Comparison of ENCODE assay signal across 9 mouse cellular contexts in genomic region chr17:6097884-6098283, GRCm38 (mm10). TPM values are rescaled to one million over a fixed set of nuclear protein-coding genes. Genes with fewer than 3 reads are reported as not detected.
DNase-seq lines count a peak whose midpoint lies in the region; ATAC-seq and TF ChIP-seq lines count a peak whose summit lies in the region.
"Had no signal": no experiment of that assay in that cellular context is flagged by ENCODE, and none has a peak within 500 bp of the region (broad histone marks: within the 10 kb centered on the region; RNA-seq: fewer than 3 reads in every experiment).

No protein-coding gene starts in this region.

- no peak overlapping the region for H3K4me3 ChIP-seq in liver, embryonic 12.5 days
- no peak overlapping the region for H3K4me3 ChIP-seq in embryonic fibroblast, embryonic 13.5 days (ENCODE audit: insufficient read depth, low read length)
- H3K4me3 ChIP-seq in liver, adult 2 months (ENCODE audit: insufficient read depth, low read depth, low read length), result no peak overlapping the region
- H3K4me3 ChIP-seq in neural tube, embryonic 15.5 days (replicated peaks), result no peak overlapping the region
- H3K4me3 ChIP-seq: limb, embryonic 13.5 days had no signal

- TF ChIP-seq CTCF in embryonic fibroblast, embryonic 13.5 days (IDR thresholded peaks at IDR 0.05; ENCODE audit: borderline replicate concordance, insufficient read depth, low read length), result peak; percentile 70
- TF ChIP-seq CTCF in liver, adult 2 months (IDR thresholded peaks at IDR 0.05; ENCODE audit: low read depth, low read length), result peak; percentile 95

- no peak for TF ChIP-seq POLR2A in embryonic fibroblast, embryonic 13.5 days (IDR thresholded peaks at IDR 0.05; ENCODE audit: low read depth, low read length)
- no peak for TF ChIP-seq POLR2A in liver, adult 2 months (IDR thresholded peaks at IDR 0.05; ENCODE audit: extremely low read depth, insufficient read depth, low read length)

- H3K36me3 ChIP-seq in liver, embryonic 12.5 days, result no peaks in the 10 kb centered on the region
- H3K36me3 ChIP-seq in liver, adult 2 months (ENCODE audit: control insufficient read depth, insufficient read depth, low read length), result no peaks in the 10 kb centered on the region
- H3K36me3 ChIP-seq in neural tube, embryonic 15.5 days, result no peaks in the 10 kb centered on the region

- H3K27ac ChIP-seq in liver, embryonic 12.5 days, result no peak overlapping the region
- H3K27ac ChIP-seq in embryonic fibroblast, embryonic 13.5 days (ENCODE audit: insufficient read depth, low read length), result no peak overlapping the region
- no peak overlapping the region for H3K27ac ChIP-seq in liver, adult 2 months (replicated peaks; ENCODE audit: insufficient read depth, low read depth, low read length)
- H3K27ac ChIP-seq in neural tube, embryonic 15.5 days (replicated peaks), result no peak overlapping the region
- H3K27ac ChIP-seq: limb, embryonic 13.5 days had no signal

- H3K79me2 ChIP-seq in liver, adult 2 months (ENCODE audit: control insufficient read depth, insufficient read depth, low read length), result no peaks in the 10 kb centered on the region

- H3K4me1 ChIP-seq in liver, embryonic 12.5 days, result no peaks in the 10 kb centered on the region
- H3K4me1 ChIP-seq in embryonic fibroblast, embryonic 13.5 days (ENCODE audit: control insufficient read depth, insufficient read depth, low read length), result no peaks in the 10 kb centered on the region
- H3K4me1 ChIP-seq in liver, adult 2 months (ENCODE audit: control insufficient read depth, insufficient read depth, low read length), result no peaks in the 10 kb centered on the region
- no peaks in the 10 kb centered on the region for H3K4me1 ChIP-seq in neural tube, embryonic 15.5 days
- H3K4me1 ChIP-seq: limb, embryonic 13.5 days had no signal

- 33% methylated on average over 4 of the region's 4 CpGs for WGBS in liver, embryonic 12.5 days (ENCODE audit: insufficient replicate concordance)
- WGBS in liver, adult 2 months, result 46% methylated on average over 4 of the region's 4 CpGs
- 25% methylated on average over 4 of the region's 4 CpGs for WGBS in neural tube, embryonic 15.5 days

- H3K9ac ChIP-seq in liver, embryonic 12.5 days, result no peak overlapping the region
- H3K9ac ChIP-seq in liver, adult 2 months (ENCODE audit: low read depth, low read length), result no peak overlapping the region
- no peak overlapping the region for H3K9ac ChIP-seq in neural tube, embryonic 15.5 days (replicated peaks)
- H3K9ac ChIP-seq: limb, embryonic 13.5 days had no signal

- ATAC-seq in liver, embryonic 12.5 days, result no peak
- peak; percentile 95 for ATAC-seq in inflammation-experienced regulatory T-cells, adult 6 months
- peak; percentile 61; the same call in 1 of the 2 replicates for ATAC-seq in neural tube, embryonic 15.5 days (ENCODE audit: low FRiP score)

- DNase-seq in liver, result peak; percentile 39
- peak; percentile 46 to 53 for DNase-seq in adrenal gland, adult 18-20 months (ENCODE audit: low spot score in 2 of 2)
- DNase-seq in liver, adult 2 months (ENCODE audit: extremely low read depth, low read depth, low spot score), result no peak
- peak; percentile 76 for DNase-seq in thymus, postnatal 4 days

- H3K9me3 ChIP-seq in liver, embryonic 12.5 days (replicated peaks), result no peaks in the 10 kb centered on the region
- no peaks in the 10 kb centered on the region for H3K9me3 ChIP-seq in neural tube, embryonic 15.5 days (replicated peaks)
- H3K9me3 ChIP-seq: limb, embryonic 13.5 days had no signal

- H3K27me3 ChIP-seq in liver, embryonic 12.5 days (replicated peaks), result no peaks in the 10 kb centered on the region
- no peaks in the 10 kb centered on the region for H3K27me3 ChIP-seq in liver, adult 2 months (ENCODE audit: control insufficient read depth, insufficient read depth, low read length)
- H3K27me3 ChIP-seq in neural tube, embryonic 15.5 days (replicated peaks), result no peaks in the 10 kb centered on the region
- H3K27me3 ChIP-seq: limb, embryonic 13.5 days had no signal

- no peak overlapping the region for H3K4me2 ChIP-seq in liver, embryonic 12.5 days
- no peak overlapping the region for H3K4me2 ChIP-seq in neural tube, embryonic 15.5 days
- H3K4me2 ChIP-seq: limb, embryonic 13.5 days had no signal

RNA-seq across cellular contexts. Expression of gene Tulp4, which starts 8.4 kb away (rescaled TPM):
- polyA plus RNA-seq in liver, embryonic 12.5 days (2016; fragmentation: Nextera tagmentation; extraction: Ambion mirVana), result 40.1 and 42.7 TPM in 2 replicates
- total RNA-seq in adrenal gland, adult 18-20 months (2021), result 10 to 100 TPM; 77.4 to 85.5 TPM
- polyA plus RNA-seq in embryonic fibroblast, embryonic 13.5 days (2011; ENCODE audit: insufficient read length, low read depth, missing spikeins), result 164 and 243 TPM in 2 replicates
- 10 to 100 TPM; 29.1 to 38.2 (median 31.7) TPM for polyA plus RNA-seq in inflammation-experienced regulatory T-cells, adult 6 months (2017; shearing (Covaris generic))
- 25.4 and 26.6 TPM in 2 replicates for total RNA-seq in liver, adult 2 months (2014; rRNA removed)
- 17.0 and 19.9 TPM in 2 replicates for polyA plus RNA-seq in liver, adult 2 months (2012; rRNA removed)
- 116 and 122 TPM in 2 replicates for polyA plus RNA-seq in neural tube, embryonic 15.5 days (2015; fragmentation: Nextera tagmentation; extraction: Ambion mirVana)

RNA-seq across cellular contexts. Expression of gene Gtf2h5, which starts 18.3 kb away (rescaled TPM):
- polyA plus RNA-seq in liver, embryonic 12.5 days (2016; fragmentation: Nextera tagmentation; extraction: Ambion mirVana), result 97.7 and 101 TPM in 2 replicates
- 10 to 100 TPM; 82.9 to 86.3 TPM for total RNA-seq in adrenal gland, adult 18-20 months (2021)
- polyA plus RNA-seq in embryonic fibroblast, embryonic 13.5 days (2011; ENCODE audit: insufficient read length, low read depth, missing spikeins), result 69.2 and 75.1 TPM in 2 replicates
- polyA plus RNA-seq in inflammation-experienced regulatory T-cells, adult 6 months (2017; shearing (Covaris generic)), result 100 to 1,000 TPM in 2 of 3 experiments, 10 to 100 TPM in 1; 97.3 to 112 (median 100) TPM
- 12.8 and 18.3 TPM in 2 replicates for total RNA-seq in liver, adult 2 months (2014; rRNA removed)
- 13.2 and 18.1 TPM in 2 replicates for polyA plus RNA-seq in liver, adult 2 months (2012; rRNA removed)
- 220 TPM in 2 replicates for polyA plus RNA-seq in neural tube, embryonic 15.5 days (2015; fragmentation: Nextera tagmentation; extraction: Ambion mirVana)

RNA-seq across cellular contexts. Expression of gene Serac1, which starts 18.3 kb away (rescaled TPM):
- polyA plus RNA-seq in liver, embryonic 12.5 days (2016; fragmentation: Nextera tagmentation; extraction: Ambion mirVana), result 2.2 TPM in 2 replicates
- total RNA-seq in adrenal gland, adult 18-20 months (2021), result 1 to 10 TPM; 7.1 to 8.2 TPM
- 4.5 and 4.7 TPM in 2 replicates for polyA plus RNA-seq in embryonic fibroblast, embryonic 13.5 days (2011; ENCODE audit: insufficient read length, low read depth, missing spikeins)
- 1 to 10 TPM; 1.8 to 2.7 (median 1.9) TPM for polyA plus RNA-seq in inflammation-experienced regulatory T-cells, adult 6 months (2017; shearing (Covaris generic))
- total RNA-seq in liver, adult 2 months (2014; rRNA removed), result 3.9 and 4.6 TPM in 2 replicates
- polyA plus RNA-seq in liver, adult 2 months (2012; rRNA removed), result 1.3 and 2.0 TPM in 2 replicates
- polyA plus RNA-seq in neural tube, embryonic 15.5 days (2015; fragmentation: Nextera tagmentation; extraction: Ambion mirVana), result 12.3 and 13.1 TPM in 2 replicates
